Mouse (Mus musculus) olfactory bulb, adult 2 months (tissue): ENCODE measurements around the gene Sept6. TPM values are rescaled to one million over a fixed set of nuclear protein-coding genes. Genes with fewer than 3 reads are reported as not detected.
A peak's percentile ranks its signal among the peaks of the same experiment; 100 is the strongest.

ENCODE experiments used
- H3K27ac ChIP-seq: fragments of 200-500 bp; 2 replicates; pipeline ENCODE4 v1.5.1; 2012; ENCODE audit warnings: low read depth, low read length; ENCODE audit not compliant: insufficient read depth
- H3K4me1 ChIP-seq: fragments of 200-500 bp; 2 replicates; pipeline ENCODE4 v1.6.1; 2012; ENCODE audit warnings: low read length; ENCODE audit not compliant: control insufficient read depth, insufficient read depth
- H3K4me3 ChIP-seq: fragments of 200-500 bp; 2 replicates; pipeline ENCODE4 v1.5.1; 2012; ENCODE audit warnings: mild to moderate bottlenecking, low read depth, low read length, moderate library complexity; ENCODE audit not compliant: insufficient read depth
- CTCF ChIP-seq: fragments of 200-500 bp; IDR thresholded peaks from 2 replicates; pipeline ENCODE4 v1.5.1; 2012; ENCODE audit warnings: low read depth, mild to moderate bottlenecking, low read length, moderate library complexity; ENCODE audit not compliant: insufficient read depth
- POLR2A ChIP-seq: fragments of 200-500 bp; IDR thresholded peaks from 2 replicates; pipeline ENCODE4 v1.6.1; 2012; ENCODE audit warnings: mild to moderate bottlenecking, low read depth, low read length, moderate library complexity; ENCODE audit not compliant: insufficient read depth
- WGBS: fragments of 180-500 bp; shearing (Covaris S2); methylation state at CpG from one replicate; pipeline ENCODE4 v1.1.7; 2018; 5-methylcytosine and 5-hydroxymethylcytosine counted together
- polyA plus RNA-seq: library from polyadenylated mRNA; stranded (reverse); fragments of >200 nt; gene quantifications from 2 replicates; pipeline ENCODE4 v1.2.4, GENCODE M21; 2012; ENCODE audit warnings: low replicate concordance; ENCODE audit not compliant: missing spikeins, insufficient read depth, insufficient read length

Sept6 gene
- not detected in 2 replicates for polyA plus RNA-seq

DNA sequence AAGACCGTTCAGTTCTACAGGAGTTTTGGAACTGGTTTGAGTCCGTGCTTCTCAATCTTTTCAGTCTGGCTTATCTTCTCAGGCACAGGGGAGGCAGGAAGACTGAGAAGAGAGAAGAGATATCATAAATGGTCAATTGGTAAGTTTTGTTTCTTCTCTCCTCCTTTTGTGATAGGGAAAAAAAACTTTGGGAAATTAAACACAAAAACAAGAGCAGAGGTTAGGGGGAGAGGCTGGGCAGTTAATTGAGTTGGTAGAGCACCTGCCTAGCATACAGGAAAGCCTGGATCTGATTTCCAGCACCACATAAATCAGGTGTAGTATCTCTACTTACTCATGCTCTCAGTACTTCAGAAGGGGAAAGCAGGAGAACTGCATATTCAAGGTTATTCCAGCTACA lies at the start of gene Sept6:
Gene Sept6, minus strand, starts transcription at position 101 of the 400 bp plus-strand sequence.
- WGBS: 94% methylated on average over 2 of the region's 2 CpGs
- no peak within 1 kb of the TSS for H3K27ac ChIP-seq
- H3K4me1 ChIP-seq: peaks cover 4% of the 10 kb centered on the region; the same call in 1 of the 2 replicates
- TF ChIP-seq CTCF (no peak), POLR2A (no peak)
- H3K4me3 ChIP-seq: no peak within 1 kb of the TSS

GRCm38 (mm10) chrX:37028378-37028777 lies 36.8 kb upstream of the Sept6 start:
- Histone ChIP-seq H3K27ac (no peak overlapping the region), H3K4me3 (no peak overlapping the region), H3K4me1 (no peaks in the 10 kb centered on the region)
- 46% methylated on average over 3 of the region's 3 CpGs for WGBS
- TF ChIP-seq POLR2A: no peak
- no peak for TF ChIP-seq CTCF

DNA sequence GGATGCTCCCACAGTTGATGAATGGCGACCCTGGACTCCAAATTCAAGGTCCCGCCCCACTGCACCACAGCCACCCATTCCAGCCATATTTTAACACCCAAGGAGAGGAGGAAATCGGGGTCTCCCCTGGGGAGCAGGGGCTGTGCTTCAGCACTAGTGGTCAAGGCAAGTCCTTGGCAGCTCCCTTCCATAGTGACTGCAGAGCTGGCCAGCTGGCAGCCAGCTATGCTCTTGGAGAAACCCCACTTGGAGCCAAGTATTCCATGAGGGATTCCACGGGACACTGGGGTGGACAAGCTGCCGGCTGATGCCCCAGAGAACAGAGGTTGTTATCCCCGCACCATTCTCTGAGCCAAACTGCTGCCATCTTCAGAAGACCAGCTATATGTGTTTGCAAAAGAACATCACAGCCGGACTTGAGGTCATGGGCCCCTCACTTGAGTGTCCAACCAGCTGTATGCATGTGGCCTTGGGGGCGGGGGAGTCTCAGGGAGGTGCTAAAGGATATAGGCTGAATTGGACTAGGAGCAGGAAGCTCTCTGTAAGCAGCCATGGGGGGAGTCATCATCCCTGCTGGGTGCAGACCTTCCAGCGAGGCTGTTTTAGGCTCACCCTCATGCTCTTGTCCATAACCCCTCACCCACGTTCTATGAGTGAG lies 32.2 kb upstream of the Sept6 start:
- WGBS: 70% methylated on average over 10 of the region's 10 CpGs

GRCm38 (mm10) chrX:37022690-37023089 lies 31.1 kb upstream of the Sept6 start:
- 5% methylated on average over 3 of the region's 3 CpGs for WGBS
- Histone ChIP-seq H3K4me1 (no peaks in the 10 kb centered on the region), H3K27ac (no peak overlapping the region), H3K4me3 (no peak overlapping the region)
- TF ChIP-seq CTCF (no peak), POLR2A (no peak)

More for the DNA sequence above, 32.2 kb upstream of the Sept6 start:
- Histone ChIP-seq H3K4me1 (no peaks in the 10 kb centered on the region), H3K27ac (no peak overlapping the region), H3K4me3 (no peak overlapping the region)
- TF ChIP-seq CTCF (no peak), POLR2A (no peak)

- TF ChIP-seq CTCF: no peak
- no peak for TF ChIP-seq POLR2A
- Histone ChIP-seq H3K27ac (no peak overlapping the region), H3K4me1 (no peaks in the 10 kb centered on the region), H3K4me3 (no peak overlapping the region)
- 75% methylated on average over 3 of the region's 3 CpGs for WGBS
These were observed 27.5 kb upstream of the Sept6 start for GRCm38 (mm10) chrX:37019045-37019444.

DNA sequence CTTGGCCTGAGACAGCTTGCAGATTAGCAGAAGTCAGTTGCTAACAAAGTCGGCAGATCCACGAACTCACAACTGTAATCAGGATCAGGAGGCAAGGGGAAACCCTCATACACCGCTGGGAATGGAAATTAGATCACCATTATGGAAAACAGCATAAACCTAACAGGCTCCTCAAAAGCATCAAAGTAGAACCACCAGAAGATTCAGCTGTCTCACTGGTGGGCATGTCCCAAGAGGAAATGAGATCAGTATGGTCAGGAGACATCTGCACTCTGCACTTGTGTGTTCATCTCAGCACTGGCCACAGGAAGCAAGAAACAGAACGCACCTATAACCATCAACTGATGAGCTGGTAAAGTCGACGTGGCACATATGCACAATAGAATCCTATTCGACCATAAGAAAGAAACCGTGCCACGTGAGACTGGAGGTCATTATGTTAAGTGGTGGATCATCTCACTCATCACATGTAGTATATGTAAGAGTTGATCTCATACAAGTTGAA lies 26.6 kb upstream of the Sept6 start:
- H3K27ac ChIP-seq: no peak overlapping the region
- no peak overlapping the region for H3K4me3 ChIP-seq
- H3K4me1 ChIP-seq: no peaks in the 10 kb centered on the region
- no peak for TF ChIP-seq POLR2A
- 93% methylated on average over 9 of the region's 9 CpGs for WGBS

GRCm38 (mm10) chrX:37013870-37014269 lies 22.3 kb upstream of the Sept6 start:
- no peak overlapping the region for H3K27ac ChIP-seq
- TF ChIP-seq POLR2A (no peak), CTCF (no peak)
- no peak overlapping the region for H3K4me3 ChIP-seq
- H3K4me1 ChIP-seq: no peaks in the 10 kb centered on the region
- 81% methylated on average over 5 of the region's 5 CpGs for WGBS

DNA sequence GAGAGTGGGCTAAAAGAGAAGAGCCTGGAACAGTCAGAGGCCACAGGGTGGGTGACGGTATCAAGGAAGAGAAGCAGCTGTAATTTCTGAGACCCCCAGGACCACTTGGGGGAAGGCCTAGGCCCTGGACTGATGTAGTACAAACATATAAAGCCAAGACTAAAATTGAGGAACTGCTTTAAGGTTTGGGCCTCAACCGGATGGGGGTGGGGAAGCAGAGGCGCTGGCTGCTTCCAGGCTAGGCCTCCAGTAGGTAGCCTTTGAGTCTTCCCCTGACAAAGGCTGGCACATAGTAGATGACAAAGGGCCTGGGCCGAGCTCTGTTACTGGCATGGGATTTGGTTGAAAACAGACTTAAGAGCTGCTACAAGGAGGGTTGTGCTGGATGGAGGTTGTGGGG lies 555 bp downstream of the Sept6 start:
- TF ChIP-seq POLR2A: no peak
- no peak for TF ChIP-seq CTCF
- WGBS: 92% methylated on average over 4 of the region's 4 CpGs
- Histone ChIP-seq H3K4me1 (peaks cover 4% of the 10 kb centered on the region; the same call in 1 of the 2 replicates), H3K4me3 (no peak overlapping the region), H3K27ac (no peak overlapping the region)

DNA sequence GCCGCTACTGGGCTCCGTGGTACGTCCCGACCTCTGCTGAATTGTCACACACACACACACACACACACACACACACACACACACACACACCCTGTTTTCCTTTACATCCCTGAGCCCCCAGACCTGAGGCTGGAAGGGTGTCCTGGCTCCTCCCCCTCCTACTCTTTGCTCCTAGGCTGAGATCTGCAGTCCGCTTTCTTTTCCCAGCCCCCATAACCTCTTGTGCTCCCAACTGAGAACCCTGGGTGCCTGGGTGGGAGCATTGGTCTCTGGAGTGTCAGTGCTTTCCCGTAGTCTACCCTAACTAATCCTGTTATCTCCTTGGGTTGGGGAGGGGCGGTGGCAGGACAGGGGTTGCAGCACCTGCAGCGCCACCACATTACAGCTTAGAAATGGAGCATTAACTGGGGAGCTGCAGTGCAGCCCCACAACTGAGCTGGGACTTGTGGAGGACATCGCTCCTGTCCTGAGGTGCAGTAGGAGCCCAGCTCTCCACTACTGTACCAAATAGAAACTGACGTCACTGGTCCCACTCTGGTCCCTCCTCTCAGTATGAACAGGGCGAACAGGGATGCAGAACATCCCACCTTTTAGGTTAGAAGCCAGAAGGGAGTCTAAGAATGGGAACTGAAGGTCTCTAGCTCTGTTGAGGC lies 1.7 kb downstream of the Sept6 start:
- 24% methylated on average over 10 of the region's 11 CpGs for WGBS
- Histone ChIP-seq H3K4me1 (peaks cover 4% of the 10 kb centered on the region; the same call in 1 of the 2 replicates), H3K4me3 (peak overlapping the region; percentile 86), H3K27ac (0 out of 2 replicates have a peak overlapping the region, but pooled peaks have one; percentile 51)
- TF ChIP-seq POLR2A: no peak
- TF ChIP-seq CTCF: no peak
